Mouse (Mus musculus) monocyte, adult 2 months (primary cell): ENCODE results near the gene Slc28a3.

Experiments
- DNase-seq, 2 experiments: peaks; one replicate each; pipeline ENCODE4 v3.0.0; 2022; ENCODE audit warnings: low spot score in 2 of 2, low read depth in 1 of 2

Gene Slc28a3

GRCm38 (mm10) chr13:58560497-58561138, 50.1 kb downstream of the Slc28a3 start:
- DNase-seq = no peak

GRCm38 (mm10) chr13:58558216-58558615, 52.5 kb downstream of the Slc28a3 start:
- no peak for DNase-seq

- no peak for DNase-seq
Measured at GRCm38 (mm10) chr13:58556018-58556417, 54.7 kb downstream of the Slc28a3 start.

GRCm38 (mm10) chr13:58555561-58555960, 55.1 kb downstream of the Slc28a3 start:
- DNase-seq = no peak

- DNase-seq = no peak
Measured at GRCm38 (mm10) chr13:58551924-58552323, 58.8 kb downstream of the Slc28a3 start.

GRCm38 (mm10) chr13:58547570-58547969, 63.1 kb downstream of the Slc28a3 start:
- no peak for DNase-seq

- DNase-seq = no peak
Measured at GRCm38 (mm10) chr13:58543688-58544408, 66.8 kb downstream of the Slc28a3 start.

- peak in 1 of 2 experiments; percentile 41 for DNase-seq
Measured at GRCm38 (mm10) chr13:58543066-58543465, 67.6 kb downstream of the Slc28a3 start.

GRCm38 (mm10) chr13:58542601-58543041, 68.1 kb downstream of the Slc28a3 start:
- no peak for DNase-seq

GRCm38 (mm10) chr13:58542167-58542566, 68.5 kb downstream of the Slc28a3 start:
- DNase-seq = no peak

- no peak for DNase-seq
Measured at GRCm38 (mm10) chr13:58541620-58542019, 69.1 kb downstream of the Slc28a3 start.

- no peak for DNase-seq
Measured at GRCm38 (mm10) chr13:58538966-58539365, 71.7 kb downstream of the Slc28a3 start.

- DNase-seq = no peak
Measured at GRCm38 (mm10) chr13:58538366-58538765, 72.3 kb downstream of the Slc28a3 start.

- no peak for DNase-seq
Measured at GRCm38 (mm10) chr13:58537916-58538233, 72.8 kb downstream of the Slc28a3 start.

- DNase-seq = no peak
Measured at GRCm38 (mm10) chr13:58537232-58537915, 73.3 kb downstream of the Slc28a3 start.

GRCm38 (mm10) chr13:58536466-58537231, 74.0 kb downstream of the Slc28a3 start:
- DNase-seq = no peak

GRCm38 (mm10) chr13:58535321-58535720, 75.4 kb downstream of the Slc28a3 start:
- DNase-seq = no peak

- DNase-seq = no peak
Measured at GRCm38 (mm10) chr13:58534861-58535260, 75.8 kb downstream of the Slc28a3 start.

GRCm38 (mm10) chr13:58534216-58534841, 76.3 kb downstream of the Slc28a3 start:
- no peak for DNase-seq

GRCm38 (mm10) chr13:58524581-58524980, 86.1 kb downstream of the Slc28a3 start:
- no peak for DNase-seq

- DNase-seq = no peak
Measured at GRCm38 (mm10) chr13:58523761-58524117, 86.9 kb downstream of the Slc28a3 start.
